Mouse (Mus musculus) ovary, postnatal 10 days (tissue): ENCODE results near the gene Ccdc170.
A peak's percentile ranks its signal among the peaks of the same experiment; 100 is the strongest.

Source experiments
- DNase-seq: peaks from one replicate; pipeline ENCODE4 v3.0.0; 2022; ENCODE audit warnings: low spot score

The Ccdc170 gene

GRCm38 (mm10) chr10:4520394-4521102 lies 38.2 kb downstream of the Ccdc170 start:
- DNase-seq: no peak

DNA sequence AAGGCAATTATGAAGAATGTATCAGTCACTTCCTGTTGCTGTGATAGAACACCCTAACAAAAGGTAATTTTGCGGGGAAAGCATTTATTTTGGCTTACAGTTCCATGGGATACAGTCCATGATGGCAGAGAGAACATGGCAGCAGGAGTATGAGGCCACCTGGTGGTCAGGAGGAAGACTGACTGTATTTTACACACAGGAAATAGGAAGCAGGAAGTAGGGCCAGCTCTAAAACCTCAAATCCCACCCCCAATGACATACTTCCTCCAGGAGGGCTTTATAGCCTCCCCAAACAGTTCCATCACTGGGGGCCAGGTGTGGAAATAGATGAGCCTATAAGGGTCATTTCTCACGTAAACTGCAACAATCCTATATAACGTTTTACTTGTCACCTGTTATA lies 39.8 kb downstream of the Ccdc170 start:
- no peak for DNase-seq

GRCm38 (mm10) chr10:4523078-4523477 lies 40.8 kb downstream of the Ccdc170 start:
- DNase-seq: no peak

DNA sequence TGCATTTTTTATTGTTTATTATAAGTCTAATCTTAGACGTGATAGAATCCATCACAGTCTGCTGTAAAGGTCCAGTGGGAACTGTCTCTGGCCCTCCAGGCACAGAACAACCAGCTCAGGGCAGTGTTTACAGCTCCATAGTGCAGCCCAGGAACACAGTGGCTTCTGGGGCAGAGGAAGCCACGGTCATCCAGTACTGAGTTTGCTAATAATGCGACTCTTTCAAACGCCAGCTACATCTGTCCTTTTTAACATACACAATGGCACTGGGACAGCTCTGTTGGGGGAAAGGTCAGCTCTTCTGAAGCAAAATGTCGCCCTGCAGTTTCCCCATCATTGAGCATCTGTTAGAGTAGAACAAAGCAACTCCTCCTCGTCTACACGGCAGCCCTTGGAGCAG lies 45.7 kb downstream of the Ccdc170 start:
- DNase-seq: no peak

GRCm38 (mm10) chr10:4530638-4531235 lies 48.4 kb downstream of the Ccdc170 start:
- no peak for DNase-seq

DNA sequence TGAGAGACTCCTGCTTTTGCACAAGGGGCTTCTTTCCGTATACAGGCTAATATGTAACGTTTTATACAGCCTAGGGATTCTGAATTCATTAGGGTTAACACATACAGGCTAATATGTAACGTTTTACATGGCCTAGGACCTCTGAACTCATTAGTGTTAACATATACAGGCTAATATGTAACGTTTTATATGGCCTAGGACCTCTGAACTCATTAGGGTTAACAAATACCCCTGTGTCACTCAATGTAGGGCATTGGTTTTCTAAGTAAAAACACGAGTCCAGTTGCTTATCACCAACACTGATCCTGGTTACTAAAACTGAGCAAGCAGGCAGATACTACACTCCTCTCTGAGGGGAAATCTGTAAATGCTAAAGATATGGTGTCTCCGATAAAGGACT lies 49.6 kb downstream of the Ccdc170 start:
- no peak for DNase-seq

DNA sequence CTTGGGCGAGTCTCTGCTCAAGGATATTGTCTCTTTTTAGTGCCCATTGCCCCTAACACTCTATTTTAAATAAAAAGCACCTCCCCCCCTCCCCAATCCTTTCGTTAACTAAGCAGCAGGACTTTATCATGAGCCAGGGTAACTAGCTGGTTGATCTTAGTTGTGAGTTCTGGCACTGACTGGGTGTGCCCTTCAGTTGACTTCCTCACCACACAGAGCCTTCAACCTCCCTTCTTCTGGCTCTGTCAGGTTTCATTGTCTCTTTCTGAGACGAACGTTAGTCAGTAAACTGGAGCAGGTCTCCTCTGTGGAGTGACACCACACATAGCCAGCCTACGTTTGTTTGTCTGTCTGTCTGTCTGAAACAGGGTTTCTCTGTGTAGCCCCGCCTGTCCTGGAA lies 50.4 kb downstream of the Ccdc170 start:
- no peak for DNase-seq

DNA sequence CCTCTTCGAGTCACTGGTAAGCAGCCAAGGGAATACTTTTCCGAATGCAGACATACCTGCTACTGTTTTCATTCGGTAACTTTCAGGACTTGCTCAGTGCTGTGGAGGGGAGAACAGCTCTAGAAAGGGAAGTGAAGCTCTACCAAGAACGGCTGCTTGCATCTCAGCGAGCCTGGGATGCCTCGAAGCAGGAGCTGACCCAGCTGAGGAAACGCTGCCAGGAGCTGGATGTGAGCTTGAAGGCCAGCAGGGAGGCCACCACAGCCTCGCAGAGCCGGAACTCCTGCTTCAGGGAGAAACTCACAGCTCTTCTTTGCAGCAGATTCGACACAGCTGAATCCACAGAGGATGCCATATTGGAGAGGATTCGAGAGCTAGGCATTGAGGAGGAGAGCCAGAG lies 51.6 kb downstream of the Ccdc170 start:
- no peak for DNase-seq

- no peak for DNase-seq
These were observed 63.2 kb downstream of the Ccdc170 start for GRCm38 (mm10) chr10:4545550-4545949.

- peak; percentile 53 for DNase-seq
These were observed 71.3 kb downstream of the Ccdc170 start for GRCm38 (mm10) chr10:4553442-4554119.

GRCm38 (mm10) chr10:4556842-4557377 lies 74.6 kb downstream of the Ccdc170 start:
- DNase-seq: no peak

DNA sequence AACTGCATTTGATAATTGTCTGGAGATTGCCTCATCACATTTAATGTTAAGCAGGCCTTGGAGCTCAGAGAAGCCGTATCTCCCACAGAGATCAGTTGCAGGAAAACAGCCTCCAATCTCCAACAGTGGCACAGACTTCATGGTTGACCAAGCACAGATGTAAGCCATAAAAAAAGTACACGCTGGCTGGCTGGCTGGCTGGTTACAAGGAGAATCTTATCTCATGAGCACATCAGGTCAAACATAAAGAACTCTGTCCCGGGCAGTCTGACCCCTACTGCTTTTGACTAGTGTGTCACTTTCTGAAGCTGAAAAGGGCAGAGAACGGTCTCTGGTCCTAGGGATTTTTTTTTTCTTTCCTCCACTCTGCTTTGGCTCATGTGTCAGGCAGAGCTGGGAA lies 76.8 kb downstream of the Ccdc170 start:
- no peak for DNase-seq

DNA sequence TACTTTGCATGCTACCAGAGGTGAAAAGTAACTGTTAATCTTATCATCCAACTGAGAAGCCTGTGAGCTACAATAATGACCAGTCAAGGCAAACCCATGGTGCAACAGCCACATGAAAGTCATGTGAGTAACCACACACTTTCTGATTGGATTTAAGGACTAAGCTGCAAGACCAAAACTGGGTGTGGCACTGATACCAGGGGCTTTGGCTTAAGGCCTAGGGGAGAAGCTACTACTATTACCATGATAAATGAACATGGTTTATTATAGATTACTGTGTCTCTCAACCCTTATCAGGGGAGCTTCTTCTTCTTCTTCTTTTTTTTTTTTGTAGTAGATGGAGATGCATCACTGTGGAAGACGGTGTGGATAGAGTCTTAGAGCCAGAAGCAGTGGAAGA lies 82.8 kb downstream of the Ccdc170 start:
- no peak for DNase-seq

- DNase-seq: no peak
These were observed 88.5 kb downstream of the Ccdc170 start for GRCm38 (mm10) chr10:4570778-4571177.

- DNase-seq: no peak
These were observed 89.0 kb downstream of the Ccdc170 start for GRCm38 (mm10) chr10:4571304-4571703.

DNA sequence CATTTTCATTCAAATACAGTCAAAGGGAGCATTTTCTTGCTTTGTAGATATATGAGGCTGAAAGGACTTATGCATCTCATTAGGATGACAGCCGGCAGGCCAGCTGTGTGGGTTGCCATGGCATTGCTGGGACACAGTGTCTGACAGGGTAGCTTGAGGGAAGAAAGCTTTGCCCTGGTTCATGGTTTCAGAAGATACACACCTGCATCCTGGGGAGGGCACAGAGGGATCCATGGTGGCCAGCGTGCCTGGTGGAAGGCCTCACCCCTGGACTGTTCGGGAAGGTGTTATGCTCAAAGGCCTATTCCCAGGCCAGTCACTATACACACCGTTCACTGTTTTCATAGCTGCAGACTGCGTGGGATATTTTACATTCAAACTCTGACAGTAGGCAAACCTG lies 99.6 kb downstream of the Ccdc170 start:
- DNase-seq: no peak

DNA sequence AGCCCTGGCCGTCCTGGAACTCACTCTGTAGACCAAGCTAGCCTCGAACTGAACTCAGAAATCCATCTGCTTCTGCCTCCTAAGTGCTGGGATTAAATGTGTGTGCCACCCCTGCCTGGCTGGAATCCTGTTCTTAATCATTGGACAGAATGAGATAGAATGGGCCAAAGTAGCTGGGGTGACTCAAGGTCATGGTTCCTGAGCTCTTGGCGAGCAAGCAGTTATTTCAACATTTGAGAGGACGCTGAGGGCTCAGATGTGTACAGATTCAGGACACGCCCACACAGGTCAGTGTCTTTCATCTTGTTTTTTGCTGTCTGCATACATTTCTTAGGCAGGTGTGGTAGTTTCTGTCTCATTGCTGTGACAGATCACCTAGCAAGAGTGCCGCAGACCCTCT lies 104.4 kb downstream of the Ccdc170 start:
- DNase-seq: no peak

- no peak for DNase-seq
These were observed 107.3 kb downstream of the Ccdc170 start for GRCm38 (mm10) chr10:4589576-4589975.

- DNase-seq: no peak
These were observed 108.7 kb downstream of the Ccdc170 start for GRCm38 (mm10) chr10:4590956-4591355.

DNA sequence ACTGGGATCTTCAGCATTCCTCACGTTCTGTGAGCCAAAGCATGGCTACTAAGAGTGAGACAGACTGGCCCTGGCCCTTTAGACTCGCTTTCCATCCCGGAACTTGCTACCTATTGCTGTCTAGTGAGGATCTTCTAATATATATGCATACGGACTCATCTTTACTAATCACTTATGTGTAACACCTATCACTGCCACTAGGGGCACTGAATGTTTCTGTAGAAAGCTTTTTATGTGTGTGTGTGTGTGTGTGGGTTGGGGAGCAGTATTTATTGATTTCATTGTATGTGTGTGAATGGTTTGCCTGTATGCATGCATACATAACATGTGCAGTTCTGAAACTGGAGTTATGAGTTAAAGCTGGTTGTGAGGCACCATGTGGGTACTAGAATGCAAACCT lies 111.5 kb downstream of the Ccdc170 start:
- DNase-seq: no peak

DNA sequence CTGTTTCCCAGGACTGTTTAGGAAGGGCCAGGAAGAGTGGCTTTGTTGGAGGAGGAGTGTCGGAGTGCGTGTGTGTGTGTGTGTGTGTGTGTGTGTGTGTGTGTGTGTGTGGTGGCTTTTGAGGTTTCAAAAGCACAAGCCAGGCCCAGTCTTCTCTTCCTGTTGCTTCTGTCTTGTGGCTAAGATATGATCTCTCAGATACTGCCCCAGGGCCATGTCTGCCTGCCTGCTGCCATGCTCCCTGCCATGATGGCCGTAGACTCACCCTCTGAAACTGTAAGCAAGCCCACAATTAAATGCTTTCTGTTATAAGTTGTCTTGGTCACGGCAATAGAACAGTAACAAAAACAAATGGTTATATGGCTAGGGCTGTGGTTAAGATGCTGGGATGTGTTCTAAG lies 114.9 kb downstream of the Ccdc170 start:
- no peak for DNase-seq

DNA sequence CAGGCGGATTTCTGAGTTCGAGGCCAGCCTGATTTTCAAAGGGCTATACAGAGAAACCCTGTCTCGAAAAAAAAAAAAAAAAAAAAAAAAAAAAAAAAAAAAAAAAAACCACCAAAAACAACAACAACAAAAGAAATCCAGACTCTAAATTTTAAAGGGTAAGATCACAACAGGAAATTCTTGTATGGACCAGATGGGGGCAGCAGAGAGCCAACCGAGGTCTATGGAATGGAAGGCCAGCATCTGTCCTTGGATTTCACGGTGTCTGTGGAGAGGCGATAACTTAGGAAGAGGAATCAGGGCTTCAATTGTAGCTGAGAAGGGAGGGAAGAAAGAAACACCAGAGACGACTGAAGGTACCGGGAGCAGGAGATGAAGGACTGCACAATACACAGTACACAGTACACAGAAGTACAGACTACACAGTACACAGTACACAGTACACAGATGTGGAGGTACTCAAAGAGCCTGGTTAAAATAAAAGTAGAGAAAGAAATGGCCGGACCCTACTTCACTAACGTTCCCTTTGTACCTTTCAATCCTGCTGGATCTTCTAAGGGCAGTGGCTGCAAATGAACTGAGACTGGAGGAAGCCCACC lies 116.0 kb downstream of the Ccdc170 start:
- DNase-seq: no peak

DNA sequence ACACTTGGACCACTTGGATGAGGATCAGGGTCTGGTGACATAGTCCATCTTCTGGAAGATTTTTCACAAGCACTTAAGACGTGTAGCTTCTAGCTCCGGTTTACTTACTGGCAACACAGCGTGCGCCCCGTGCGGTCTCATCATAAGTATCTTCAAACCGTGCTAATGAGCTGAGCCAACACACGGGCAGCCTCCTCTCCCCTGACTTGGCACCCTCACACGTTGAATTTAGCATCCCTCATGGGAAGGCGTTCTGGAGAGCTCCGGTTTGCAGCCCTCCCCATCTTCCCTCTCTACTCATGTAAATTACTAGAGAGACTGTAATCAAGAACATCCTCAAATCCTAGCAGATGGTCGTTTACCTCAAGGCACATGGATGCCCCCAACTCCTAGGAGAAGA lies 116.6 kb downstream of the Ccdc170 start:
- DNase-seq: no peak
